Mouse (Mus musculus): Measurements from ENCODE around the gene Pax7. TPM values are rescaled to one million over a fixed set of nuclear protein-coding genes. Genes with fewer than 3 reads are reported as not detected.

The Pax7 gene
- total and polyA plus RNA-seq, 3 experiments: not detected

GRCm38 (mm10) chr4:139754148-139754710, 79.1 kb downstream of the Pax7 start:
- Histone ChIP-seq H3K9me3 (replicated peaks; ENCODE audit: insufficient read depth, low read length) (no peaks in the 10 kb centered on the region), H3K79me2 (ENCODE audit: control insufficient read depth, insufficient read depth, low read length, poor library complexity) (no peaks in the 10 kb centered on the region), H3K4me1 (ENCODE audit: control insufficient read depth in 1 of 2, insufficient read depth in 2 of 2, low read length in 2 of 2) (no peaks in the 10 kb centered on the region), H3K9ac (ENCODE audit: control insufficient read depth, low read depth, low read length, poor library complexity, severe bottlenecking) (no peak overlapping the region), H3K4me3 (ENCODE audit: control insufficient read depth in 1 of 2, insufficient read depth in 1 of 2, low read depth in 2 of 2, low read length in 2 of 2) (no peak overlapping the region), H3K27me3 (ENCODE audit: control insufficient read depth in 1 of 2, insufficient read depth in 2 of 2, low read length in 2 of 2) (no peaks in the 10 kb centered on the region), H3K27ac (ENCODE audit: control insufficient read depth, low read depth, low read length) (no peak overlapping the region), H3K36me3 (ENCODE audit: control insufficient read depth in 1 of 2, insufficient read depth in 2 of 2, low read length in 2 of 2) (no peaks in the 10 kb centered on the region)
- no peak for DNase-seq (ENCODE audit: low read depth, low spot score)
- no peak for TF ChIP-seq USF1 (IDR thresholded peaks at IDR 0.05; ENCODE audit: low read depth, low read length)
- no peak for TF ChIP-seq JUND (IDR thresholded peaks at IDR 0.05; ENCODE audit: low read depth, low read length)
- no peak for TF ChIP-seq ZKSCAN1 (IDR thresholded peaks at IDR 0.05; ENCODE audit: low read depth, low read length)
- no peak for TF ChIP-seq ZNF384 (IDR thresholded peaks at IDR 0.05; ENCODE audit: low read depth, low read length)
- no peak for TF ChIP-seq MAZ (IDR thresholded peaks at IDR 0.05; ENCODE audit: low read depth, low read length)
- TF ChIP-seq CTCF (IDR thresholded peaks at IDR 0.05 in 2 of 3, conservative IDR thresholded peaks at IDR 0.05 in 1 of 3; ENCODE audit: control insufficient read depth in 1 of 3, insufficient read depth in 1 of 3, low read depth in 2 of 3, low read length in 3 of 3, poor library complexity in 1 of 3, severe bottlenecking in 1 of 3): no peak
- no peak for TF ChIP-seq ZC3H11A (IDR thresholded peaks at IDR 0.05; ENCODE audit: low read depth, low read length)
- no peak for TF ChIP-seq SIN3A (IDR thresholded peaks at IDR 0.05; ENCODE audit: low read length)
- TF ChIP-seq SMC3 (IDR thresholded peaks at IDR 0.05; ENCODE audit: low read depth, low read length): no peak
- no peak for TF ChIP-seq GATA1 (IDR thresholded peaks at IDR 0.05; ENCODE audit: low read depth, low read length)
- TF ChIP-seq POLR2AphosphoS5 (IDR thresholded peaks at IDR 0.05; ENCODE audit: borderline replicate concordance, low read depth, low read length): no peak
- no peak for TF ChIP-seq POLR2A (IDR thresholded peaks at IDR 0.05; ENCODE audit: control insufficient read depth in 1 of 2, insufficient read depth in 1 of 2, low read depth in 1 of 2, low read length in 2 of 2, poor library complexity in 1 of 2)

- no peak overlapping the region for H3K9ac ChIP-seq (ENCODE audit: control insufficient read depth, low read depth, low read length, poor library complexity, severe bottlenecking)
- H3K4me3 ChIP-seq (ENCODE audit: control insufficient read depth in 1 of 2, insufficient read depth in 1 of 2, low read depth in 2 of 2, low read length in 2 of 2): no peak overlapping the region
- H3K27me3 ChIP-seq (ENCODE audit: control insufficient read depth in 1 of 2, insufficient read depth in 2 of 2, low read length in 2 of 2): no peaks in the 10 kb centered on the region
- H3K9me3 ChIP-seq (replicated peaks; ENCODE audit: insufficient read depth, low read length): no peaks in the 10 kb centered on the region
- no peaks in the 10 kb centered on the region for H3K4me1 ChIP-seq (ENCODE audit: control insufficient read depth in 1 of 2, insufficient read depth in 2 of 2, low read length in 2 of 2)
- DNase-seq (ENCODE audit: low read depth, low spot score): no peak
- H3K79me2 ChIP-seq (ENCODE audit: control insufficient read depth, insufficient read depth, low read length, poor library complexity): no peaks in the 10 kb centered on the region
- no peak overlapping the region for H3K27ac ChIP-seq (ENCODE audit: control insufficient read depth, low read depth, low read length)
- H3K36me3 ChIP-seq (ENCODE audit: control insufficient read depth in 1 of 2, insufficient read depth in 2 of 2, low read length in 2 of 2): no peaks in the 10 kb centered on the region
- TF ChIP-seq TBP (IDR thresholded peaks at IDR 0.05; ENCODE audit: low read depth, low read length) (no peak), MAX (IDR thresholded peaks at IDR 0.05; ENCODE audit: low read length) (no peak), ZNF384 (IDR thresholded peaks at IDR 0.05; ENCODE audit: low read depth, low read length) (no peak), POLR2A (IDR thresholded peaks at IDR 0.05; ENCODE audit: control insufficient read depth in 1 of 2, insufficient read depth in 1 of 2, low read depth in 1 of 2, low read length in 2 of 2, poor library complexity in 1 of 2) (no peak), ELF1 (IDR thresholded peaks at IDR 0.05; ENCODE audit: low read depth, low read length) (no peak), CTCF (IDR thresholded peaks at IDR 0.05 in 2 of 3, conservative IDR thresholded peaks at IDR 0.05 in 1 of 3; ENCODE audit: control insufficient read depth in 1 of 3, insufficient read depth in 1 of 3, low read depth in 2 of 3, low read length in 3 of 3, poor library complexity in 1 of 3, severe bottlenecking in 1 of 3) (no peak), CHD1 (IDR thresholded peaks at IDR 0.05; ENCODE audit: low read depth, low read length) (no peak), KAT2A (conservative IDR thresholded peaks at IDR 0.05; ENCODE audit: low read depth, low read length) (no peak), SMC3 (IDR thresholded peaks at IDR 0.05; ENCODE audit: low read depth, low read length) (no peak), MYB (IDR thresholded peaks at IDR 0.05; ENCODE audit: low read depth, low read length) (no peak), SIN3A (IDR thresholded peaks at IDR 0.05; ENCODE audit: low read length) (no peak), USF2 (IDR thresholded peaks at IDR 0.05; ENCODE audit: borderline replicate concordance in 1 of 2, insufficient read depth in 1 of 2, low read depth in 1 of 2, low read length in 2 of 2) (no peak), MAFK (IDR thresholded peaks at IDR 0.05; ENCODE audit: borderline replicate concordance, low read depth, low read length) (no peak), HCFC1 (IDR thresholded peaks at IDR 0.05; ENCODE audit: low read depth, low read length) (no peak), TCF12 (IDR thresholded peaks at IDR 0.05; ENCODE audit: low read depth, low read length) (no peak), EP300 (IDR thresholded peaks at IDR 0.05; ENCODE audit: low read depth in 1 of 2, low read length in 2 of 2) (no peak), E2F4 (IDR thresholded peaks at IDR 0.05; ENCODE audit: borderline replicate concordance, low read depth, low read length) (no peak)
These were observed 82.4 kb downstream of the Pax7 start for GRCm38 (mm10) chr4:139750926-139751325.
